Mouse (Mus musculus) heart, embryonic 12.5 days (tissue): ENCODE measurements around the gene Serpina3f. TPM values are rescaled to one million over a fixed set of nuclear protein-coding genes. Genes with fewer than 3 reads are reported as not detected.

Experiments used
- ATAC-seq: fragments of 200-750 bp; cut with Nextera tagmentation; 2 replicates; pipeline ENCODE4 v1.8.0; 2017; ENCODE audit warnings: moderate TSS enrichment, moderate library complexity; ENCODE audit not compliant: insufficient number of reproducible peaks, low FRiP score
- H3K27ac ChIP-seq: fragments of 300-500 bp; sonication (generic); 2 replicates; pipeline ENCODE4 v1.5.1; 2016; ENCODE audit warnings: mild to moderate bottlenecking, moderate library complexity; ENCODE audit not compliant: poor library complexity, severe bottlenecking
- H3K27me3 ChIP-seq: fragments of 300-500 bp; sonication (generic); replicated peaks from 2 replicates; pipeline ENCODE4 v1.6.1; 2016; ENCODE audit warnings: mild to moderate bottlenecking, moderate library complexity
- H3K36me3 ChIP-seq: fragments of 300-500 bp; sonication (generic); 2 replicates; pipeline ENCODE4 v1.6.1; 2016; ENCODE audit warnings: mild to moderate bottlenecking, moderate library complexity
- H3K4me1 ChIP-seq: fragments of 300-500 bp; sonication (generic); replicated peaks from 2 replicates; pipeline ENCODE4 v1.6.1; 2016; ENCODE audit warnings: mild to moderate bottlenecking
- H3K4me2 ChIP-seq: fragments of 300-500 bp; sonication (generic); 2 replicates; pipeline ENCODE4 v1.6.1; 2016; ENCODE audit warnings: mild to moderate bottlenecking, moderate library complexity
- H3K4me3 ChIP-seq: fragments of 300-500 bp; sonication (generic); 2 replicates; pipeline ENCODE4 v1.5.1; 2016; ENCODE audit warnings: mild to moderate bottlenecking
- H3K9ac ChIP-seq: fragments of 300-500 bp; sonication (generic); 2 replicates; pipeline ENCODE4 v1.6.1; 2016; ENCODE audit warnings: mild to moderate bottlenecking, moderate library complexity
- H3K9me3 ChIP-seq: fragments of 300-500 bp; sonication (generic); replicated peaks from 2 replicates; pipeline ENCODE4 v1.6.1; 2016; ENCODE audit warnings: mild to moderate bottlenecking, moderate library complexity
- WGBS: fragments of 180-500 bp; shearing (Covaris S2); methylation state at CpG from one replicate; pipeline ENCODE4 v1.1.7; 2016; 5-methylcytosine and 5-hydroxymethylcytosine counted together
- polyA plus RNA-seq: library from polyadenylated mRNA; unstranded; fragments of >200 nt; fragmentation: Nextera tagmentation; extraction: Ambion mirVana; gene quantifications from 2 replicates; pipeline ENCODE4 v1.2.1, GENCODE M21; 2016

The Serpina3f gene
- polyA plus RNA-seq, 1 experiment from 2014 or later = not detected

DNA sequence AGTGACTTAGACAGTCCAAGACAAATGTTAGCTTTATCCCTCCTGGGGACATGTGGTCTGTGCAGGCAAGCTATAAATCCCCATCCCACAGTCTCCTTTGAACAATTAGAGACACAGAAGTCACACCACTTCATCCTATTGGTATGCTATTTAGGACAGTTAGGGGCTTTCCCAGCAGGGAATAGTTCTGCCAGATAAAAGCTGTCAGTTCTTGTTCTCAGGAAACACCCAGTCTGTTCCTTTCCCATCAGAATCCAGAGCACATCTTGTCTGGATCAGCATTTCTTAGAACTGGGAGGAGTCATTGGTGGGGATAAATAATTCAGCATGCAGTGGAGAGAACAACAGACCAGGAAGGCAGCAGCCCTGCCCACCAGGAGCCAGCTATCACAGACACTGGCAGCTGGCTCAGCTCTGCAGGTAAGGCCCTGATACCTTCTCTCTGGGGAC lies 33.2 kb downstream of the Serpina3f start:
- Histone ChIP-seq H3K4me1 (0 out of 2 replicates have a peak, but pooled peaks cover 2% of the 10 kb centered on the region), H3K27me3 (no peaks in the 10 kb centered on the region)
- no peak for ATAC-seq

DNA sequence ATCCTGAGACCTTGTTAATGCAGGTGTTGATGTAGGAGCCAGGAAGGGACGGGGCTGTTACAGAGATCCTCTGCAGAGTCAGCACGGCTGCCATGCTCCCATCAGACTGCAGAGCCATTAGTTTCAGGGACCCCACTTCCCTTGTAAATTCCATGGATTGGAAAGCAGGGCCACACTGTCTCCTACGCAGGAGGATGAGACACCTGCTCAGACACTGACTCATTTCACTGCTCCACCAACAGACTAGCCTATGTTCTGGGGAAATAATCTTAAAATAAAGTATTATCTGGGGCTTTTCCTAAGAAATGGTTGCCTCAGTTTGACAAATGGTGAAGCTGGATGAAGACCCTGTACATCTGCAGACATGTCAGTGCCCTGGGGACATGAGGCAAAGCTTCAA lies 33.9 kb downstream of the Serpina3f start:
- H3K4me2 ChIP-seq = no peak overlapping the region
- no peak overlapping the region for H3K27ac ChIP-seq
- no peaks in the 10 kb centered on the region for H3K27me3 ChIP-seq
- ATAC-seq = no peak
- H3K36me3 ChIP-seq = no peaks in the 10 kb centered on the region
- H3K4me3 ChIP-seq = no peak overlapping the region
- no peaks in the 10 kb centered on the region for H3K9me3 ChIP-seq
- H3K9ac ChIP-seq = no peak overlapping the region
- WGBS = 63% methylated on average over 3 of the region's 3 CpGs
- H3K4me1 ChIP-seq = 0 out of 2 replicates have a peak, but pooled peaks cover 2% of the 10 kb centered on the region

More for the DNA sequence above, 33.2 kb downstream of the Serpina3f start:
- H3K9ac ChIP-seq = no peak overlapping the region
- no peak overlapping the region for H3K4me3 ChIP-seq
- H3K4me2 ChIP-seq = no peak overlapping the region
- no peak overlapping the region for H3K27ac ChIP-seq
- H3K9me3 ChIP-seq = no peaks in the 10 kb centered on the region
- no peaks in the 10 kb centered on the region for H3K36me3 ChIP-seq

DNA sequence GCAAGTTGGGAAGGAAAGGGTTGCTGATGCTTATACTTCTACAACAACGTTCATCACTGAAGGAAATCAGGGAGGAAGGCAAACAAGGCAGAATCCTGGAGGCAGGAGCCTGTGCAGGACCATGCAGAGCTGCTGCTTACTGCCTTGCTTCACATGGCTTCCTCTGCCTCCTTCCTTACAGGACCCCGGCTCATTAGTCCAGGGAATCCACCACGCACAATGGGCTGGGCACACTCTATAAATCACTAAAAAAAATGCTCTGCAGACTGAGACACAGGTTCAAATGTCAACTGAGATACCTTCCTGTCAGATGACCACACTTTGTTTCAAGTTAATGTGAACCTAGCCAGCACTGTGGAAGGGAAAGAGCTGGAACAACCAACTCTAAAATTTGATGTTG lies 46.7 kb downstream of the Serpina3f start:
- Histone ChIP-seq H3K27ac (no peak overlapping the region), H3K4me3 (no peak overlapping the region), H3K9me3 (no peaks in the 10 kb centered on the region), H3K36me3 (no peaks in the 10 kb centered on the region), H3K9ac (no peak overlapping the region), H3K27me3 (no peaks in the 10 kb centered on the region), H3K4me2 (no peak overlapping the region), H3K4me1 (peaks cover 13% of the 10 kb centered on the region; the same call in 1 of the 2 replicates)
- WGBS = 55% methylated on average over 3 of the region's 3 CpGs
- ATAC-seq = no peak

DNA sequence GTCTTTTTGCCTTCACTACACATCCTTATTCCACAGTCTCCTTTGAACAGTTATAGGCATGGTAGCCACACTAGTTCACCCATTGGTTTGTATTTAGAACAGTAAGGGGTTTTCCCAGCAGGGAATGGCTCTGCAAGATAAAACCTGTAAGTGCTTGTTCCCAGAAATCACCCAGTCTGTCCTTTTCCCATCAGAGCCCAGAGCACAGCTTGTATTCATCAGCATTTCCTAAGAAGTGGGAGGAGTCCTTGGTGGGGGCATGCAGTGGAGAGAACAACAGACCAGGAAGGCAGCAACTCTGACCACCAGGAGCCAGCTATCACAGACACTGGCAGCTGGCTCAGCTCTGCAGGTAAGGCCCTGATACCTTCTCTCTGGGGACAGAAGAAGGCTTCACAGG lies 48.5 kb downstream of the Serpina3f start, which contains the start of gene Serpina3i:
Gene Serpina3i (plus strand): TSS at position 260 of the 400 bp plus-strand sequence.
- no peak within 1 kb of the TSS for H3K27ac ChIP-seq
- no peak for ATAC-seq

DNA sequence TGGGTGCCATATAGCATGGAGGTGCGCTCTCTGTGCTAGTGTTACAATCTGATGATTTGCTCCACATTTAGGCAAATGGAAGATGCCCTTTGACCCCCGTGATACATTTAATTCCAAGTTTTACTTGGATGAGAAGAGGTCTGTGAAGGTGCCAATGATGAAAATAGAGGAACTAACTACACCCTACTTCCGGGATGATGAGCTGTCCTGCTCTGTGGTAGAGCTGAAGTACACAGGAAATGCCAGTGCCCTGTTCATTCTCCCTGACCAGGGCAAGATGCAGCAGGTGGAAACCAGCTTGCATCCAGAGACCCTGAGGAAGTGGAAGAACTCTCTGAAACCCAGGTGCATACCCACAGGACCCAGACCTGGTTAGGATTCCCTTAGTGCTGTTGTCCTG lies 52.0 kb downstream of the Serpina3f start:
- Histone ChIP-seq H3K4me2 (no peak overlapping the region), H3K4me3 (no peak overlapping the region), H3K36me3 (no peaks in the 10 kb centered on the region), H3K27ac (no peak overlapping the region), H3K9ac (no peak overlapping the region), H3K27me3 (no peaks in the 10 kb centered on the region), H3K9me3 (no peaks in the 10 kb centered on the region), H3K4me1 (peaks cover 13% of the 10 kb centered on the region; the same call in 1 of the 2 replicates)
- WGBS = 68% methylated on average over 3 of the region's 3 CpGs
- ATAC-seq = no peak

More for the DNA sequence above, 48.5 kb downstream of the Serpina3f start, which contains the start of gene Serpina3i:
- Histone ChIP-seq H3K36me3 (no peaks in the 10 kb centered on the region), H3K4me3 (no peak within 1 kb of the TSS), H3K27me3 (no peaks in the 10 kb centered on the region), H3K4me1 (peaks cover 13% of the 10 kb centered on the region; the same call in 1 of the 2 replicates), H3K4me2 (no peak within 1 kb of the TSS), H3K9ac (no peak within 1 kb of the TSS), H3K9me3 (no peaks in the 10 kb centered on the region)

Other genes with a start within 250 kb of the Serpina3f start
- gene Serpina11, start 224.6 kb upstream of the Serpina3f start, polyA plus RNA-seq = not detected in 2 replicates
- 0.17 and 0.28 TPM in 2 replicates for gene Serpina9, start 200.8 kb upstream of the Serpina3f start, polyA plus RNA-seq
- gene Serpina12, start 170.1 kb upstream of the Serpina3f start, polyA plus RNA-seq = not detected in 2 replicates
- gene Serpina5, start 113.4 kb upstream of the Serpina3f start, polyA plus RNA-seq = not detected in 2 replicates
- gene Serpina3a, start 101.8 kb upstream of the Serpina3f start, polyA plus RNA-seq = not detected in 2 replicates
- gene Serpina3b, start 86.5 kb upstream of the Serpina3f start, polyA plus RNA-seq = 0.09 and 0.10 TPM in 2 replicates
- gene Serpina3c, start 60.7 kb upstream of the Serpina3f start, polyA plus RNA-seq = 0.13 TPM in 1 of 2 replicates, not detected in the other
- gene Serpina3g, start 21.7 kb downstream of the Serpina3f start, polyA plus RNA-seq = 1.3 and 1.4 TPM in 2 replicates
- gene Serpina3i, start 48.6 kb downstream of the Serpina3f start, polyA plus RNA-seq = 0.12 and 0.32 TPM in 2 replicates
- gene Serpina3j, start 100.0 kb downstream of the Serpina3f start, polyA plus RNA-seq = not detected in 2 replicates
- not detected in 2 replicates for gene Serpina3k, start 123.9 kb downstream of the Serpina3f start, polyA plus RNA-seq
- gene Serpina3m, start 123.9 kb downstream of the Serpina3f start, polyA plus RNA-seq = not detected in 2 replicates
- gene Serpina3n, start 192.2 kb downstream of the Serpina3f start, polyA plus RNA-seq = 0.39 TPM in 1 of 2 replicates, not detected in the other